Comparison of ENCODE assay signal across 9 mouse cellular contexts in genomic region chr3:100932077-100932944, GRCm38 (mm10). TPM values are rescaled to one million over a fixed set of nuclear protein-coding genes. Genes with fewer than 3 reads are reported as not detected.
DNase-seq lines count a peak whose midpoint lies in the region; ATAC-seq and TF ChIP-seq lines count a peak whose summit lies in the region.
"Had no signal": no experiment of that assay in that cellular context is flagged by ENCODE, and none has a peak within 500 bp of the region (broad histone marks: within the 10 kb centered on the region; RNA-seq: fewer than 3 reads in every experiment).

No protein-coding gene starts in this region.

- H3K9ac ChIP-seq in forebrain, embryonic 13.5 days: no peak overlapping the region

- peaks cover 86% of the 10 kb centered on the region for H3K36me3 ChIP-seq in forebrain, embryonic 13.5 days (ENCODE audit: poor library complexity, severe bottlenecking)

- H3K27ac ChIP-seq in left cerebral cortex, adult 2 months: no peak overlapping the region
- H3K27ac ChIP-seq in cortical plate, adult 2 months (ENCODE audit: insufficient read depth, low read length): no peak overlapping the region
- H3K27ac ChIP-seq in forebrain, embryonic 13.5 days: no peak overlapping the region

- no peaks in the 10 kb centered on the region for H3K9me3 ChIP-seq in forebrain, embryonic 13.5 days (replicated peaks)

- peak; percentile 41 for TF ChIP-seq CTCF in left cerebral cortex, adult 2 months (IDR thresholded peaks at IDR 0.05)
- 0 out of 2 replicates have a peak, but pooled peaks have one; percentile 12 for TF ChIP-seq CTCF in cortical plate, adult 2 months (IDR thresholded peaks at IDR 0.05; ENCODE audit: extremely low read depth, insufficient read depth, low read length)

- DNase-seq in embryo, embryonic 10.5 days (ENCODE audit: low spot score): peak; percentile 23
- no peak for DNase-seq in embryo, embryonic 9.5 days (ENCODE audit: extremely low spot score)
- DNase-seq in left cerebral cortex, adult 2 months (ENCODE audit: extremely low spot score in 1 of 2, low spot score in 2 of 2): no peak
- DNase-seq in left cerebral cortex, postnatal 36 days (ENCODE audit: low spot score in 2 of 2): no peak
- DNase-seq in retina, postnatal 1 day: peak; percentile 14
- no peak for DNase-seq in cerebellum, adult 9-11 months
- DNase-seq: cerebellum, postnatal 25 days had no signal

- ATAC-seq in forebrain, embryonic 13.5 days: no peak

- H3K4me2 ChIP-seq in forebrain, embryonic 13.5 days: no peak overlapping the region

- no peak overlapping the region for H3K4me3 ChIP-seq in left cerebral cortex, adult 2 months
- no peak overlapping the region for H3K4me3 ChIP-seq in cortical plate, adult 2 months (ENCODE audit: insufficient read depth, low read length)
- no peak overlapping the region for H3K4me3 ChIP-seq in forebrain, embryonic 13.5 days

- no peaks in the 10 kb centered on the region for H3K27me3 ChIP-seq in forebrain, embryonic 13.5 days

- intact Hi-C loops in left cerebral cortex, adult 2 months (cut with DNase I): no loop called here
- intact Hi-C loops in left cerebral cortex, postnatal 36 days (cut with DNase I): no loop called here

- TF ChIP-seq POLR2A in cortical plate, adult 2 months (IDR thresholded peaks at IDR 0.05; ENCODE audit: extremely low read depth, insufficient read depth, low read length): no peak

- H3K4me1 ChIP-seq in cortical plate, adult 2 months (ENCODE audit: control insufficient read depth, insufficient read depth, low read length): no peaks in the 10 kb centered on the region
- H3K4me1 ChIP-seq in forebrain, embryonic 13.5 days: no peaks in the 10 kb centered on the region

- WGBS in forebrain, embryonic 13.5 days: 76% methylated on average over 11 of the region's 11 CpGs

RNA-seq across cellular contexts. Expression of gene Trim45, which starts 10.3 kb away (rescaled TPM):
- total RNA-seq in left cerebral cortex, adult 2 months (2021): 10 to 100 TPM; 11.7 to 11.9 TPM
- total RNA-seq in left cerebral cortex, postnatal 36 days (2021): 10 to 100 TPM in 1 of 2 experiments, 1 to 10 TPM in 1; 9.3 to 11.6 TPM
- 8.1 and 8.7 TPM in 2 replicates for polyA plus RNA-seq in cortical plate, adult 2 months (2012; rRNA removed)
- 6.9 and 7.0 TPM in 2 replicates for polyA plus RNA-seq in forebrain, embryonic 13.5 days (2015; fragmentation: Nextera tagmentation; extraction: Ambion mirVana)

RNA-seq across cellular contexts. Expression of gene Ttf2, which starts 37.2 kb away (rescaled TPM):
- total RNA-seq in left cerebral cortex, adult 2 months (2021): 1 to 10 TPM; 1.0 to 1.3 TPM
- 1 to 10 TPM; 1.4 TPM for total RNA-seq in left cerebral cortex, postnatal 36 days (2021)
- 1.1 and 1.2 TPM in 2 replicates for polyA plus RNA-seq in cortical plate, adult 2 months (2012; rRNA removed)
- 13.7 and 16.9 TPM in 2 replicates for polyA plus RNA-seq in forebrain, embryonic 13.5 days (2015; fragmentation: Nextera tagmentation; extraction: Ambion mirVana)

Comparison
In these comparisons a context has a peak if more than half of its experiments do, and no peak if none do; other contexts are left out.
1. DNase-seq: peak in embryo, embryonic 10.5 days (single experiment) and retina, postnatal 1 day (single experiment); none in embryo, embryonic 9.5 days (single experiment), left cerebral cortex, adult 2 months (0 of 2), left cerebral cortex, postnatal 36 days (0 of 2) and cerebellum, adult 9-11 months (single experiment).